Mouse (Mus musculus) layer of hippocampus, adult 8-10 months (tissue): ENCODE measurements around the gene Rab25. TPM values are rescaled to one million over a fixed set of nuclear protein-coding genes. Genes with fewer than 3 reads are reported as not detected.

ENCODE experiments used
- DNase-seq, 2 experiments: peaks; one replicate each; pipeline ENCODE4 v3.0.0; 2022; ENCODE audit warnings: low spot score in 2 of 2
- total RNA-seq, 4 experiments: library from RNA; stranded (reverse); gene quantifications; 2 replicates each; pipeline ENCODE4 v1.2.4; 2022

Gene Rab25
- total RNA-seq, 4 experiments from 2014 or later: 1.5 TPM; not detected in 3

DNA sequence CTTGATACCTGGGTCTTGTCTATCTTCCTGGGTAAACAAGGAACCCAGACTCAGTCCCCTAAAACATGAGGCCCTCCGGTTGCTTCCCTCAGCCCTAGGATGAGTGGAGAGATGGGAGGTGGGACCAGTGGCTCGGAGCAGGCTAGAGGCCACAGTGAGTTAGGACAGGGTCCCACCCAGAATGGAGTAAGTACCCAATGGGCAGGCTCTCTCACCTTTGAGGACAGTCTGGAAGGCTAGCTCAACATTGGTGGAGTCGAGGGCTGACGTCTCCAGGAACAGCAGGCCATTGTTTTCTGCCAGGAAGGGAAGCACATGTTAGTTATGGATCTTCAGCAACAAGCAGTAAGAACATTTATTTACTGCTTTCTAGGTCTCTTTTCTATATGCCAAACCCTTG, 5.6 kb downstream of the Rab25 start:
- DNase-seq: no peak

DNA sequence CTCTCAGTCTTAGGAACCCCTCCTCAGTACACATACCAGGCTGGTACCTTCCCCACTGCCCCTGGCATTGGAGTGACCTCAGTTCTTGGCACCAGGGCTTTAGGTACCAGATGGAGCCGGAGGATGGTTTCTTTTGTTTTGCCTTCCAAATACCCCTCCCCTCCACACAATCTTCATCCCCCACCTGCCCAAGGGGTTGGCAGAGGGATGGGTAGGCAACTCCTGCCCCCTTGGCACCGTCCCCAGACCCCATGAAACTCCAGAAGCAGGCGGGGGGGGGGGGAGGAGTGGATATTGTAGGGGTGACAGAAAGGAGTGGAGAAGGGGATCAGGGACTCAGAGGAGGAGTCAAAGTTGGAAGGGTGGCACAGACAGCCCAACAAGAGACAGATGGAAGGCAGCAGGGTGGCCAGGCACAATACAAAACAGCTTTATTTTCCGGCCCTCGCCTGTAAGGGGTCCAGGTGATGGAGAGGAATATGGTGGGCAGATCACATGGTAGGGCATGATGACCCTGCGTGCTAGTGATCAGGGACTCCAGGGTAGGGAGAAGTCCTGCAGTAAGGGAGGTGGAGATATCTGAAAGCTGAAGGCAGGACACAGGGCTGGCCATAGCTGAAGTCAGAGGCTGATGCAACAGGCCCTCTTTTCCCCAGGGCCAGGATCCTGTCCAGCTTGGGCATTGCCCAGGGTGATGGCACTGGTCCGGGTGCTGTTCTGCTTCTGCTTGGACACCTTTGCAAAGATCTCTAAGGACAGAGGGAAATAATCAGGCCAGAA, 6.3 kb downstream of the Rab25 start:
- no peak for DNase-seq

DNA sequence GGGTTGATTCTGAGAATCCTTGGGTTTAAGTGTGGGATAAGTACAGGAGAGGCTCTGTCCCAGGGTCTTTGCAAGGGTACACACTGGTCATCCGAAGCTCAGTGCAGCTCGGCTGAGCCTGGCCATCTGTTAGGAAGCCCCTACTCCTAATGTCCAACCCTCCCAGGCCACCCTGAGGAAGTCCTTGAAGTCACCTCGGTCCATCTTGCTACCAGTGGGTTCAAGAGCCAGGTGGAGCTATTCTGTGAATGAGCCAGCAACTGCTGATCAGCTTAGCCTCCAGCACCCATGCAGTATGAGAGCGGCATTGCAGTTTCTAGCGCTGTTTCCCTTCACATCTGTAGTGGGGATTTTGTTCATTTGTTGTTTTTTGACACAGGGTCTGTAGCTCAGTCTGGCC, 8.0 kb downstream of the Rab25 start:
- no peak for DNase-seq

DNA sequence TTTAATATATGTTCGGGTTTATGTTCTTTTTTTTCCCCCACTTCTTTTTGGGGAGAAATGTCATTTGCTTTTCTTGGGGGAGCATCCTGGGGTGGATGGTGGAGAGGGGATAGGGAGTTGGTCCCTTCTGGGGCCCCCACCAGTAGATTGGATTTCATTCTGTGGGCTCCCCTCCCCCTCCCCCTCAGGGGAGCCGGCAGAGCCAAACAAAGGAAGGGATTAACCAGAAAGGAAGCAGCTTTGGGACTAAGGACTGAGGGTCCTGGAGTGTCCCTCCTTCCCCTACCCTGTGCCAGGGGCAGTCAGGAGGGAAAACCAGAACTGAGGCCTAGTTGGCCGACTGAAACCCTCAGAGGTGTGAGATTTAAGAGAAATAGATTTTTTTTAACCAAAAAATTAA, 8.7 kb downstream of the Rab25 start:
- no peak for DNase-seq

DNA sequence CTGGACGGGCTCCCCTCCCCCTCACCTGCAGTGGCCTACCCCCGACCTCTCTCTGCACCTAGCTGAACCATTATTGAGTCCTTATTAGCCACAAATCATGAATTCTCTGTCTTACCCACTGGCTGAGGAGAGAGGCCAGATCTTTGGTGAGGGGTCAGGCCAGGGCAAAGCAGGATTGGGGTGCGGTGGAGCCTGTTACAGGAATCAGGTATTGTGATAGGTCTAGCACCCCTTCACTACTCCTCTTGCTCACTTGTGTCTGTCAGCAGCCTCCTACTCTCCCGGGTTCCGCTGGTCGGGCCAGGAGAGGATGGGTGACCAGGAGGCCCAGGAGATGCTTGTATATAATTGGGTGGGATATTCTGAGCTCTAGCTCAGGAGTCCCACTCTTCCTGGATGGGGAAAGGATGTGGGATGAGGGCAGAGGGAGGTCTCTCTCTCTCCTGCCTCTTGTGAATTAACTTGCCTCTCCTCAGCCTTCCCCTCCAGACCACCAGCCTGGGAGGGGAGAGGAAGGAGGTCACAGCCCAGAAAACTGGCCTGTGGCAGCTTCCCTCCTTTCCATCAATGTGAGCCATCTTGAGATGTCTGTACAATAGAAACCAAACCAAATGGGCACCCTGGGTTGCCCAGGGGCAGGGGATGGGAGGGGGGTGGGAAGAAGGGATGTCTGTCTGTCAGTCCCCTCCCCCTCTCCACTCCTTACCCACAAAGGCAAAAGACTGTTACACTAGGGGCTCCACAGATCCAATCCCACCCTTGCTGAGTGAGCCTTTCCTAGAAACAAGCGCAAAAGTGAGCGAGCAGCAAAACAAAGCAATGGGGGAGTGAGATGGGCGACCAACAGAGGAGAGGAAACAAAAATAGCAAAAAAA, 9.6 kb downstream of the Rab25 start:
- DNase-seq: no peak

DNA sequence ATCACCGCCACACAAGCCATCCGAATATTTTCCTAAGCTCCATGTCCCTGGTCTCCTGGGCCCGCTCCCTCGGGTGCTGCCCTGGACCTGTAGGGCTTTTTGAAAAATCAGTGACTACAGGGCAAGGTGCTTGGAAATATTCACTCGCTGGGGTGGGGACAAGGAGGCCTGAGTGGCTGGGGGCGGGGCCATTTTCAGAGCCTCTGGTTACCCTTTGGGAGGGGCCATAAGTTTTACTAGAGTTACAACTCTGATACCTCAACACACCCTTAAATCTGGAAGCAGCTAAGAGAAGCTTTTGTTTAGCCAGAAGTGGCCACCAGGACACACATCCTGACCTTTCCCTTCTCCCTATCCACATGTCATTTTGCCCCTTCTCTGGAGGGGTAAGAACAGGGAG, 11.0 kb downstream of the Rab25 start:
- no peak for DNase-seq

DNA sequence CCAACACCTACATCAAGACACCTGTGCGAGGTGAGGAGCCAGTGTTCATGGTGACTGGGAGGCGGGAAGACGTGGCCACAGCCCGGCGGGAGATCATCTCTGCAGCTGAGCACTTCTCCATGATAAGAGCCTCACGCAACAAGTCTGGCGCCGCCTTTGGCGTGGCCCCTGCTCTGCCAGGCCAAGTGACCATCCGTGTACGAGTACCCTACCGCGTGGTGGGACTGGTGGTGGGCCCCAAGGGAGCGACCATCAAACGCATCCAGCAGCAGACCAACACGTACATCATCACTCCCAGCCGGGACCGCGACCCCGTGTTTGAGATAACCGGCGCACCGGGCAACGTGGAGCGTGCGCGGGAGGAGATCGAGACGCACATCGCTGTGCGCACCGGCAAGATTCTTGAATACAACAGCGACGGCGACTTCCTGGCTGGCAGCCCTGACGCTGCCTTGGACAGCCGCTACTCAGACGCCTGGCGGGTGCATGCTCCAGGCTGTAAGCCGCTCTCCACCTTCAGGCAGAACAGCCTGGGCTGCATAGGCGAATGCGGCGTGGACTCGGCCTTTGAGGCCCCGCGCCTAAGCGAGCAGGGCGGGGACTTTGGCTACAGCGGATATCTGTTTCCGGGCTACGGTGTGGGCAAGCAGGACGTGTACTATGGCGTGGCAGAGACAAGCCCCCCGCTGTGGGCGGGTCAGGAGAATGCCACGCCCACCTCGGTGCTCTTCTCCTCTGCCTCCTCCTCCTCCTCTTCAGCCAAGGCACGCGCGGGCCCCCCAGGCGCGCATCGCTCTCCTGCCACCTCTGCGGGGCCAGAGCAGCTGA, 11.8 kb downstream of the Rab25 start:
- DNase-seq: peak; percentile 62 to 69

DNA sequence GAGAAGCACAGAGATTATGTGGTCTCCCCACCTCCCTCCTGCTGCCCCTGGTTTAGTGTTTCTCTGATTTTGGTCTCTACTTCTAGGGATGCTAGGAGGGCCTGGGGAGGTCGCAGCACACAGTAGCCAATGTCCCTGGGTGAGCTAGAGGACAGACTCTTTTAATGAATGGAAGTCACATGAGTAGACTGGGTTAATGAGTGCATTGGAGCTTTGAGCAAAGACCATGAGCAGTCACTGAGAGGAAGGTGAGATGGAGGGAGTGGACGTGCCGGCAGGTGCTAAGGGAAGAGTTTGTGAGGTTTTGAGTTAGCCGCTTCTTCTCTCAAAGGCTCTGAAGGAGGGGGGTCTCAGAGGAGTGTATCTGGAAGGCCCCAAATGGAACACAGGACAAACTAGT, 12.6 kb downstream of the Rab25 start:
- DNase-seq: no peak

DNA sequence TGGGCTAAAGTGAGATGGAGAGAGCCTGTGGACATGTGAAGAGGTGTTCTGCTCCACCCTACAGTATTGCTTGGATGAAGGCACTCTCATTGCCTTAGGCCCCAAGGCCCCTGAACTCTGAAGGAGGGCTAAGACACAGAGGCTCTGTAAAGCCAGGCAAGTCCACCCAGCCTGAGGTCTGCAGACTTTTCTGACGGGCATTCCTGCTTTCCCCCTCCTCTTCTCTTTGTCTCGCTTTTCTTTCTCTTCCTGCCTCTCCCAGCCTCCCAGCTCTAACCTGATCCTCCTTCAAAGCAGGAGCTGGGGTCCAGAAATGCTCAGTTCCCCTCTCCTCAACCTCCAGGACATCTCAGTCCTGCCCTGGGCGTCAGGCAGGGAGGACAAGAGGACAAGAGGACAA, 13.1 kb downstream of the Rab25 start:
- no peak for DNase-seq

DNA sequence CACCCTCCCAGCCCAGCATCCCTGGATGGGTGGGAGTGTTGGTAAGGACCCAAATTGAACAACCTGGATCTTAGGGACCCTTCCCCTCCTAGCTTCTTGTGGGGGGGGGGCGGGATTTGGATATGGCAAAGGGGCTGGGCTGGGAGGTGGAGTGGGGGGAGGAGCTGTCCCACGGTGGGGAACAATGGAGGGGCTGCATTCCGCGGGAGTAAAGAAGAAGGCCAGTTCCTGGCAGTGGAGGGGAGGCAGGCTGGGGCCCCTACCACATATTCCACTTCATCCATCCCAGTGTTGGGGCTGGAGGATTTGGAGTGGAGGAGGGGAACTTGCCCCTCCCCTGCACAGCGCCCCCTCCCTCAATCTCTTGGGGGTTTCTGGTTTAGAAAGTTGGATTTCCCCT, 14.4 kb downstream of the Rab25 start:
- DNase-seq: no peak

DNA sequence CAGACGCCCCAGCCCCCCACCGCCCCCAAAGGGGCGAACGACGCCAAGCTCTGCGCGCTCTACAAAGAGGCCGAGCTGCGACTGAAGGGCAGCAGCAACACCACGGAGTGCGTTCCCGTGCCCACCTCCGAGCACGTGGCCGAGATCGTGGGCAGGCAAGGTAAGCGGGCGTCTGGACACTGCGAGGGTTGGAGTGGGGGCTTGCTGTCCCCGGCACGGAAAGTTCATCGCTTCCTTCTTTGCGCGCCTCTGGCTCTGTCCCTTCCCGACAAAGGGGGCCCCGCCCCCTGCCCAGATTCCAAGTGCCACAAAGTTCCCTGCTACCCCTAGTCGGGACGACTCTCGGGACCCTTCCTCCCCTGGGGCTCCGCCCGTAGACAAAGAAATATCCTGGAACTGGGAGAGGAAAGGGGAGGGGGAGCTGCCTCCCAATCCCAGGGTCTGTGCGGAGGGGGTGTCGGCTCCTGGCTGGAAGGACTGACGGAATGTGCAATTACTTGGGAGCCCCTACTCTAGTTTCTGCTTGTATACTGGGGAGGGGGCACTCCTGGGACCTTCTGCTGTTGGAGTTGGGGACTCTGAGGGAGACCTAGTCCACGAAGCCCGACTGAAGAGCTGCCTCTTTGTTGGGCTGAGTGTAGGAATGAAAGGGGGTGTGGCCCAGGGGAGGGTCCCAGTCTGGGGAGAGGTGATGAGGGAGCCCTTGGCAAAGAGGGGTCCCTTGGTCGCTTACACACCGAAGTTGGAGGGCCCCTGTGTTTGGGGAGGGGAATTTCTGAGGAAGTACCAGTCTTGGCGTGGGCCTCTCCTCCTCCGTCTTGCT, 15.2 kb downstream of the Rab25 start:
- no peak for DNase-seq

DNA sequence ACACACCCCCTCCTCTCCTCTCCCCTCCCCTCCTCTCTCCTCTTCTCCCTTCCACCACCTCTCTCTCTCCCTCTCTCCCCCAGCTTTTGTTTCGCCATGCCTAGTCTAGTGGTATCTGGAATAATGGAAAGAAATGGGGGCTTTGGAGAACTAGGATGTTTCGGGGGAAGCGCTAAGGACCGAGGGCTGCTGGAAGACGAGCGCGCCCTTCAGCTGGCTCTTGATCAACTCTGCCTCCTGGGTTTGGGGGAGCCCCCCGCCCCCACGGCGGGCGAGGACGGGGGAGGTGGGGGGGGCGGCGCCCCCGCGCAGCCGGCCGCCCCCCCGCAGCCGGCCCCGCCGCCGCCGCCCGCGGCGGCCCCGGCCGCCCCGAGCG, 15.8 kb downstream of the Rab25 start, which contains the start of gene Mex3a:
Mex3a (plus strand) TSS at position 97 of the 376 bp plus-strand sequence.
- no peak for DNase-seq

DNA sequence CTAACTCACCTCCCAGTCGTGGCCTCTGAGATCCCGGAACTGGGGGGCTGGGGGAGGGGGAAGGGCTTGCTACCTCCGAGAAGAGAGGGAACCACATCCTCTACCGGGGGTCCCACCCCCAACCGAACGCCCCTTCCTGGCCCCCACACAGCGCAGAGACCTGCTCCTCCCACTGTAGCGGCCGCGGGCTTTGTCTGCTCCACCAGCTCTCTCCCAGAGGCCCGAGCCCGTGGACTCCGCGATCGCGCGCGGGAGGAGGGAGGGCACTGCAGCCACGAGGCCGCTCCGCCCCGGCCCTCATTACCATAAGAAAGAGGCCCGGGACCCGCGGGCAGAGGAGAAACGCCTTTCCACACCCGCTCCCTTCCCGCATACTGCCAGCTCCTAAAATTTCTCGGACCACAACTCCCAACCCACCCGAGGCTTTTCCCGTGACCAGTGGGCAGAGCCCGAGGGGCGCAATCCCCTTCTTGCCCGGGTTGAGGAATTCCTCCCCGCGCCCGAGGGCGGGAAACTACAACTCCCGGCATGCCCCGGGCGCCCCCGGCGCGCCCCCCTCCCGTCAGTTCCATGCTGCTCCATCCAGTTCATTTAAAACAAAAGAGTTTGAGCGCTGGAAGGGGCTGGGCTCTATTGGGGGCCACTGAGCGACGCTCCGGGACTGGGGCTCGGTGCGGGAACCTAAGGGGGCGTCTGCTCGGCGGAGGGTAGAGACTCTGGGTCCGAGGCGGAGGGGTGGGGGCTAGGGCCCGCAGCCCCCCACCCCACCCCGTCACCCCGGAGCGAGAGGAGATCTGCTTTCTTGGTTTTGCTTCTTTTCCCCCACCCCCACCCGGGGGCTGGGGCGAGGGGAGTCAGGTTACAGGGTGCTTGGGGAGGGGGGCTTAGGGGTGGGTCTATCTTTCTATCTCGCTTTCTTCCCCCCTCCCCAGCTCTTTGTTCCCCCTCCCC, 16.5 kb downstream of the Rab25 start:
- DNase-seq: peak; percentile 80 to 83

DNA sequence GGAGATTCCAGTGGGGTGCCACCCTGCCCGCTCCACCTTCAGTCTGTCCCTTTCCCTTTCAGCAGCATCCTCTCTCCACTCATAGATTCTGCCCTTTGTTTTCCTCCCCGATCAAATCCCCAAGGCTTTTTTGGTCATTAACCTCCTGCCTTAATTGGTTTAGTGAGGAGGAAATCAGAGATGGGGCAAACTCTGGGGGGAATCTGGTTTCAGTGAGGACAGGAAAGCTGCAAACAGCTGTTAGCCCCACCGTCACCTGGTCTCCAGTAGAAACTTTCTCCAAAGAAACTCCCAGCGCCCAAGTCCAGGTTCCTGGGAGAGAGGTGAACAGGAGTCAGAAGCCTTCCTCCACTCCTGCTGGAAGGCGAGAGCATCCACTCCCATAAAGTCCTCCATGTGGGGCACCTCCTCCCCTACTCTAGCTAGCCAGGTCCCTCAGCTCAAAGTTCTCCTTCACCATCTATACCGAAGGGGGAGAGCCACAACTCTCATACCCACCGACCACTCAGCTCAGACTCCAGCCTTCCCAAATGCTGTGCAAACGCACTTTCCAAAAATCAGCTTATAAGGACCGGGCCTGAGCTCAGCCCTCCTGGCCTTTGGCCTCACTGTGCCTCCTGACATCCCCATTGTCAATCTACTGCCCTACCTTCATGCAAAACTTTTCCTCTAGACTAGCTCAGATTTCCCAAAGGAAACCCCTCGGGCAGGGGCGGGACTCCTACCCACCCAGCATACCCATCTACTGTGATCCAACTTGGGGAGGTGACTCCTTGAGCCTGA, 17.8 kb downstream of the Rab25 start:
- no peak for DNase-seq

DNA sequence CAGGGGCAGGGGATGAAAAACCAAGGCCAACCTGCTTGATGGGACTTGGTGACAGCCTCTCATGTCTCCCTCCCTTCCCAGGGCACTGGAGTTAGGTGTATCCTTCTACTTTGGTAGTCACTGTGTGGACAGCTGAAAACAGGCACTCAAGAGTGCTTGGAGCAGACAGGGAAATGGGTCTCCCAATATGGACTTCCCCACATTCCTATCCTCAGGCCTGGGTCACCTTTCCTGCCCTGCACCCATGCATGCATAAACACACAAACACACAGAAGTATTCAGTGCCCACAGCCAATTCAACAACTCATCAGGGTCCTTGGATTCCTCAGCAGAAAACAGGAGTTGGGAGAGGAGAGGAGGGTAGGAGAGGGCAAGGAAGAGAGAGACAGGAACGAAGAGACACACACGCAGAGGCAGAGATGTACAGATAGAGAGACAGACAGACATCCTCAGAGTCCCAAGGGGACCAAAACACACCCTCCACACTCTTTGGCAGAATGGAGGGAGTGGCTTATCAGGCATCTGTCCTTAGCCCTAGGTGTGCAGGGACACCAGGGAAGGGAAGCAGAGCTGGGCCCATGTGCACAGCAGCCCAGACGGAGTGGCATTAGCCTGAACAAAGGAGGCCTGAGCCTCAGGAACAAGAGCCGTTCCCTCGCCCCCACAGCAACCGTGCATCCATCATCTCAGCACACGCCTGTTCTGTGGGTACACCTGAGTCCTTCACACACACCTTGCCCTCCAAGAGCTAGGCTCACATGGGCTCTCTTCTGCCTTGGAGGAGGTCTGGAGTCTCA, 18.7 kb downstream of the Rab25 start:
- no peak for DNase-seq

DNA sequence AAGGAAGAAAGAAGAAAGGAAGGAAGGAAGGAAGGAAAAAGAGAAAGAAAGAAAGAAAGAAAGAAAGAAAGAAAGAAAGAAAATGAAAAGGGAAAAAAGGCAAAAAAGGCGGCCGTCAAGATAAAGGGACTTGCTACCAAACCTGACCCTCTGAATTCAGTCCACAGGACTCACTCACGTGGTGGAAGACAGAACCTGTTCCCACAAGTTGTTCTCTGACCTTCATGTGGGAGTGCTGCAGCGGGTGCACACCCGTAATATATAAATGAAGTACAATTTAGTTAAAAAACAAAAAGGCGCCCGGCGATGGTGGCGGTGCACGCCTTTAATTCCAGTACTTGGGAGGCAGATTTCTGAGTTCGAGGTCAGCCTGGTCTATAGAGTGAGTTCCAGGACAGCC, 19.5 kb downstream of the Rab25 start:
- DNase-seq: no peak

DNA sequence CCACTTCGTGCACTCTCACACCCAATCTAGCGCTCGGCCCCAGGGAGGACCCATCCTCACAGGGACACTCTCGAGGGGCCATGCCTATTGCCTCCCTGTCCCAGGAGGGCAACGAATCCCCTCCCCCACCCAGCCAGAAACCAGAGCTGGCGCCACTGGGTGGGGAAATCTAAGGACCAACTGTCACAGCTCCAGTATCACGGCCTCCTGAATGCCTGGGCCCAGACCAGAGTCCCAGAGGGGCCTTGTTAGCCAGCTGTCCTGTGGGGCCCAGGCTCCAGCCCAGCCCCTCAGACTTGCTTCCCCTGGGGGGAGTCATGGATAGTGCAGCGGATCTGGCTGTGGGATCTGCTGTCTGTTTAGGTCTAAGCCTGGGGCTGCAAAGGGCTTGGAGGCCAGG, 20.5 kb downstream of the Rab25 start:
- DNase-seq: no peak
